Mouse (Mus musculus): ENCODE data around the gene Tiam2. TPM values are rescaled to one million over a fixed set of nuclear protein-coding genes. Genes with fewer than 3 reads are reported as not detected.
A peak's percentile ranks its signal among the peaks of the same experiment; 100 is the strongest.

The Tiam2 gene
- polyA plus RNA-seq, 1 experiment from 2014 or later = 3.2 TPM

DNA sequence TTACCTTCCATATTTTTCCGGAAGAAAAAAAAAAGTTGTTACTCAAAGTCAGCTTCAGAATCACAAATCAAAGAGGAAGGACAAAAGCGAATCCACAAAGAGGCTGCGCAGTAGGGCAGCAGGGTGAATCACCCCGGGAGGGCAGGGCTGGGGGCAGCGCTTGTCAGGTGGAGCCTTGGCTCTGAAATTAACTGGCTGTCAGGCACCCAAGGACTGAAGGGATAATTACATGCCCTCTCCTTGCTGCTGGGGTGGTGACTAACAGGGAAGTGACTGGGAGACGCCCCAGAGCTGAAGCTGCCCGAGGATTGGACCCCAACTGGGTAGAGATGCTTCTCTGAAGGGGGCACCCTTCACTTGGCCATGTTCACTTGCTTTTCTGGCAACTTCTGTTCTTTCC lies 159.5 kb downstream of the Tiam2 start:
- no peak overlapping the region for H3K27ac ChIP-seq (ENCODE audit: low read depth, low read length)
- H3K4me3 ChIP-seq (ENCODE audit: low read depth, low read length) = no peak overlapping the region
- no peak for DNase-seq (ENCODE audit: low spot score)
- no peaks in the 10 kb centered on the region for H3K9me3 ChIP-seq (ENCODE audit: control insufficient read depth, low read length)
- H3K9ac ChIP-seq (ENCODE audit: low read length) = no peak overlapping the region
- no peak for ATAC-seq (ENCODE audit: insufficient read depth, low FRiP score, low TSS enrichment)
- no peaks in the 10 kb centered on the region for H3K27me3 ChIP-seq (ENCODE audit: control insufficient read depth, insufficient read depth, low read length)
- H3K4me1 ChIP-seq (ENCODE audit: control insufficient read depth, insufficient read depth, low read length) = no peaks in the 10 kb centered on the region
- H3K36me3 ChIP-seq (ENCODE audit: control insufficient read depth, insufficient read depth, low read length) = no peaks in the 10 kb centered on the region
- 67% methylated on average over 7 of the region's 7 CpGs for WGBS
- H3K4me2 ChIP-seq (ENCODE audit: low read depth) = no peak overlapping the region

DNA sequence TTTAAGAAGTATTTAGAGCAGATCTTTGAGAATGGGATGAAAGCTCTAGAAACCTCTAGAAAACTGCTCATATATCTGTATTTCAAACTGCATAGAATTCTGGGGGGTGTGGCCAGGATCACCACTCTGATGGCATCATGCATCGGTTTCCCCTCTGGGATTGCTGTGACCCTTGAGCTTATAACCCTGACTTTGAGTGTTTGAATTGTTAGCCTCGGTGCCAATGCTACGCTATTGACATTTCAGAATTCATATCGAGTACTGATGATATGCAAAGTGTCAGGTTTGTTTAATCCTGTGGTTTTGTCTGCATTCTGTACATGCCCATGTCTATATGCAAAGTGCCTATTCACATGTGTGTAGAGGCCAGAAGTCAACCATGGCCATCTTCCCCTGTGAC lies 160.8 kb downstream of the Tiam2 start:
- ATAC-seq (ENCODE audit: insufficient read depth, low FRiP score, low TSS enrichment) (no peak), DNase-seq (ENCODE audit: low spot score) (no peak)
- no peak overlapping the region for H3K9ac ChIP-seq (ENCODE audit: low read length)
- H3K27me3 ChIP-seq (ENCODE audit: control insufficient read depth, insufficient read depth, low read length) = no peaks in the 10 kb centered on the region
- WGBS = 93% methylated on average over 4 of the region's 4 CpGs
- no peak overlapping the region for H3K27ac ChIP-seq (ENCODE audit: low read depth, low read length)
- H3K9me3 ChIP-seq (ENCODE audit: control insufficient read depth, low read length) = no peaks in the 10 kb centered on the region
- no peak overlapping the region for H3K4me3 ChIP-seq (ENCODE audit: low read depth, low read length)
- H3K36me3 ChIP-seq (ENCODE audit: control insufficient read depth, insufficient read depth, low read length) = no peaks in the 10 kb centered on the region
- no peaks in the 10 kb centered on the region for H3K4me1 ChIP-seq (ENCODE audit: control insufficient read depth, insufficient read depth, low read length)
- no peak overlapping the region for H3K4me2 ChIP-seq (ENCODE audit: low read depth)

DNA sequence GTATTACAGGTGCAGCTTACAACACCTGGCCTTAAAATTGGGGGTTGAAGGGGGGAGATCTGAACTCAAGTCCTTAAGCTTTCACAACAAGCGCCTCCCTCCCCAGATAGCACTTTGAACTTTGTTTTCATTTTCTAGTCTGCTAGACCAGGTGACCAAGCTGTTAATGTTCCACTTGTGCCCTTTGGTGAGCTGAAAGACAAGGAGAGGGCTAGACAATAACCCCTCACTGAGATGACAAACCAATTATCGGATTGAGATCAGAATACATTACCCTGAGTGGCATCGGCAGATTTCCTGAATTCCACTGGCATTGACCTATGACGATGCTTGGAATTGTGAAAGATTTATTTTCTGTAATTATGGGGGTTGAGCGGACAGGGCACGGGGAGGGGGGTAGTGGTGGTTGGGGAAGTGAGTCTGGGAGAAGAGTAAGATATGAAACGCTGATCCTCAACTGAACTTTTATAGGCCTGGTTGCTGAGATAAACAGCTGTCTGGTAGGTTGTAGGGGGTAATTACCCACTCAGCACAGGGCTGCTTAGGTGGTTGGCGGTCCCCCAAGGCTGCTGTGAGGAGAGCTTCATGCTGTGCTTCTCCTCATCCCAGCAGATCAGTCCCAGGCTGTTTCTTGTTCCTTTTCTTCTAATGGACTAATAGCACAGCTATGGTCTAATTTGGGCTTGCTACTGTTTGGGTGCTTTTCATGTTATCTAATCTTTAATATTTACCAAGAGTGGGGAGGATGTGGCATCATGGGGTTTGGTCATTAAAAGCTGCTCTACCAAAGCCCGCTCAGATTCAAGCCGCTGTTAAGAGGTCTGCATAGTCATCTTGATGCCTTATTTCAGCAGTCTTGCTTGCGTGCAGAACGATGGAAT lies 161.6 kb downstream of the Tiam2 start:
- DNase-seq (ENCODE audit: low spot score) (no peak), ATAC-seq (ENCODE audit: insufficient read depth, low FRiP score, low TSS enrichment) (no peak)
- Histone ChIP-seq H3K27ac (ENCODE audit: low read depth, low read length) (no peak overlapping the region), H3K4me1 (ENCODE audit: control insufficient read depth, insufficient read depth, low read length) (no peaks in the 10 kb centered on the region), H3K9me3 (ENCODE audit: control insufficient read depth, low read length) (no peaks in the 10 kb centered on the region), H3K27me3 (ENCODE audit: control insufficient read depth, insufficient read depth, low read length) (no peaks in the 10 kb centered on the region), H3K36me3 (ENCODE audit: control insufficient read depth, insufficient read depth, low read length) (no peaks in the 10 kb centered on the region), H3K4me2 (ENCODE audit: low read depth) (no peak overlapping the region), H3K9ac (ENCODE audit: low read length) (no peak overlapping the region), H3K4me3 (ENCODE audit: low read depth, low read length) (no peak overlapping the region)
- 81% methylated on average over 12 of the region's 12 CpGs for WGBS

DNA sequence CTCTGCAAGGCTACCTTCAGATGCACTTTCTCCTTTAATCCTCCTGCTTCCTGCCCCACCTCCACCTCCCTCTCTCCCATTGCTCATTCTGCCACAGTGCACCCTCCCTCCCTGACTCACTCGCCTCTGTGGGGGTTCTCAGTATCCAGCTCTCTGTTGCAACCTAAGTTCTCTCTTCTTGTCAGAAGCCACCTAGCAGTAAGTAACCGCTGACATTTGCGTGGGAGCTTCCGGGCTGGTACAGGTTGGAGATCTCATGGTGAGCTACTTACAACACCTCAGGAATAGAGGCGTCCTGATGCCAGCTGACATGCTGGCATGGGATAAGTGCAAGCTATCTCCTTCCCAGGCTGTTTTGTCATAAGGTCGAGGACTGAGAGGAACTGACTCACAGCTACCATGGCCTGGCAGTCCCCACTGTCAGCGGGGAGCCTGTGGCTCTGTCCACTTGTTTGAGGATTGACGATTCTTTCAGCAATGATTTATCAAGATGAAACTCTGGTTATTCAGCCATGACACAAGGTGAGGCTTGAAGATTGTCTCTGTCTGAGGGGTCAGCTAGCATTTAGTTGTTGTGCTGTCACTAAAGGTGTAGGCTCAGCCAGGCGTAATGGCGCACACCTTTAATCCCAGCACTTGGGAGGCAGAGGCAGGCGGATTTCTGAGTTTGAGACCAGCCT lies 164.0 kb downstream of the Tiam2 start:
- Histone ChIP-seq H3K36me3 (ENCODE audit: control insufficient read depth, insufficient read depth, low read length) (no peaks in the 10 kb centered on the region), H3K27ac (ENCODE audit: low read depth, low read length) (no peak overlapping the region), H3K4me3 (ENCODE audit: low read depth, low read length) (no peak overlapping the region), H3K9ac (ENCODE audit: low read length) (no peak overlapping the region), H3K9me3 (ENCODE audit: control insufficient read depth, low read length) (no peaks in the 10 kb centered on the region), H3K4me2 (ENCODE audit: low read depth) (no peak overlapping the region), H3K4me1 (ENCODE audit: control insufficient read depth, insufficient read depth, low read length) (no peaks in the 10 kb centered on the region), H3K27me3 (ENCODE audit: control insufficient read depth, insufficient read depth, low read length) (no peaks in the 10 kb centered on the region)
- 83% methylated on average over 11 of the region's 11 CpGs for WGBS
- DNase-seq (ENCODE audit: low spot score) = no peak
- no peak for ATAC-seq (ENCODE audit: insufficient read depth, low FRiP score, low TSS enrichment)

DNA sequence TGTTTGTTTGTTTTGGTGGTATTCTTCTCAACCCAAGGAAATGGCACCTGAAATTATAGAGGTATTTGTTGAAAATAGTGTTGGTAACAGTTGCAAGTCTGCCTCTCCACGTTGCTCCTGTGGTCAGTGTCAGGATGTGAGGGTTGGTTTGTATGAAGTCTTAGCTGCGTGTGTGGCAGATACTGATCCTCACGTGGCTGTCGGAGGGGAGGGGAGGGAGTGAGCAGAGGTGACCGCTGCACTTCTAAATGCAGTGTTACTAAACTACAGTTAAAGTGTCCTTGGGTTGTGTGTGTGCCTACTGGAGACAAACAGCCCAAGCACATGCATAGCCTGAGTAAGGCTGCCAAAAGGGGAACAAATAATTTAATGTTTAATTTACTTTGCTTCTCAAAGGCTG lies 164.7 kb downstream of the Tiam2 start:
- Histone ChIP-seq H3K36me3 (ENCODE audit: control insufficient read depth, insufficient read depth, low read length) (no peaks in the 10 kb centered on the region), H3K27me3 (ENCODE audit: control insufficient read depth, insufficient read depth, low read length) (no peaks in the 10 kb centered on the region), H3K27ac (ENCODE audit: low read depth, low read length) (no peak overlapping the region), H3K4me2 (ENCODE audit: low read depth) (no peak overlapping the region), H3K4me3 (ENCODE audit: low read depth, low read length) (no peak overlapping the region), H3K9me3 (ENCODE audit: control insufficient read depth, low read length) (no peaks in the 10 kb centered on the region), H3K9ac (ENCODE audit: low read length) (no peak overlapping the region), H3K4me1 (ENCODE audit: control insufficient read depth, insufficient read depth, low read length) (no peaks in the 10 kb centered on the region)
- DNase-seq (ENCODE audit: low spot score) = no peak
- 75% methylated on average over 5 of the region's 5 CpGs for WGBS
- no peak for ATAC-seq (ENCODE audit: insufficient read depth, low FRiP score, low TSS enrichment)

DNA sequence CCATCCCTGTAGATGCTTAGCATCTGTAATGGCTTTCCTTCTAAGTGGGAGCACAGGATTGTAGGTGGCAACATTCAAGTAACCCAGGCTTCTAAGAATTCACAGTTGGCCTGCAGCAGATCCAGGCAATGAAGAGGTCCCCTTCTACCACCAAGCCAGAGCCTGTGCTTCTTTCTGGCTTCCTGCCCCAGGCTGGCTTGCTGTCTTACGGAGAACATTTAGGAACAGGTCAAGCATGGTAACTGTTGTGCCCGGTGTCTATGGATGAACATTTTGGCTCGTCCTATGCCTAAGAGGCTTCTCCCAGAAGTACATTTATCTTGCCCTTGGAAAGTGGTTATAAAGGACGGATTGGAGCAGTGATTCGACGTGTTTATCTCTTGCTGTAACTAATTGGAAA lies 165.3 kb downstream of the Tiam2 start:
- no peaks in the 10 kb centered on the region for H3K4me1 ChIP-seq (ENCODE audit: control insufficient read depth, insufficient read depth, low read length)
- ATAC-seq (ENCODE audit: insufficient read depth, low FRiP score, low TSS enrichment) (no peak), DNase-seq (ENCODE audit: low spot score) (no peak)
- no peak overlapping the region for H3K4me2 ChIP-seq (ENCODE audit: low read depth)
- no peaks in the 10 kb centered on the region for H3K27me3 ChIP-seq (ENCODE audit: control insufficient read depth, insufficient read depth, low read length)
- WGBS = 90% methylated on average over 6 of the region's 6 CpGs
- H3K36me3 ChIP-seq (ENCODE audit: control insufficient read depth, insufficient read depth, low read length) = no peaks in the 10 kb centered on the region
- H3K4me3 ChIP-seq (ENCODE audit: low read depth, low read length) = no peak overlapping the region
- no peak overlapping the region for H3K27ac ChIP-seq (ENCODE audit: low read depth, low read length)
- no peaks in the 10 kb centered on the region for H3K9me3 ChIP-seq (ENCODE audit: control insufficient read depth, low read length)
- no peak overlapping the region for H3K9ac ChIP-seq (ENCODE audit: low read length)

DNA sequence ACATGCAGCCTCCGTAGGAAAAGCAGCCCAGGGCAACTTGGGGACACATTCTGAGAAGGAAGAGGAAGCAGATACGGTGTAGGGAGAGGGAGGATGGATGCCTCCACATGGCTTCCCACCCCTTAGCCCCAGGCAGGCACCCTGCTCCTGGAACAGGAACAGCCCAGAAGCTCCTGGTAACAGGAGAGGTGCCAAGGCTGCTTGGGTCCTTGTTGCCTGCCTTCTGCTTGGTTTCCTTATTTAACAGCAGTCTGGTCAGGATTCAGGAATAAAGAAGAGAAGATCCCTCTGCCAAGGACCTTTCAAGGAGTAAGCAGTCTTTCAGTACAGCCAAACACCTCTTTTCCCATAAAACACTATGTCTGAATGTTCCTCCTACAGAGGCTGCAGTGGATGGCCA lies 169.2 kb downstream of the Tiam2 start:
- Histone ChIP-seq H3K36me3 (ENCODE audit: control insufficient read depth, insufficient read depth, low read length) (no peaks in the 10 kb centered on the region), H3K27me3 (ENCODE audit: control insufficient read depth, insufficient read depth, low read length) (no peaks in the 10 kb centered on the region), H3K4me3 (ENCODE audit: low read depth, low read length) (no peak overlapping the region), H3K9me3 (ENCODE audit: control insufficient read depth, low read length) (no peaks in the 10 kb centered on the region), H3K9ac (ENCODE audit: low read length) (no peak overlapping the region), H3K27ac (ENCODE audit: low read depth, low read length) (no peak overlapping the region), H3K4me1 (ENCODE audit: control insufficient read depth, insufficient read depth, low read length) (no peaks in the 10 kb centered on the region), H3K4me2 (ENCODE audit: low read depth) (no peak overlapping the region)
- 76% methylated on average over 2 of the region's 2 CpGs for WGBS
- ATAC-seq (ENCODE audit: insufficient read depth, low FRiP score, low TSS enrichment) (no peak), DNase-seq (ENCODE audit: low spot score) (no peak)

DNA sequence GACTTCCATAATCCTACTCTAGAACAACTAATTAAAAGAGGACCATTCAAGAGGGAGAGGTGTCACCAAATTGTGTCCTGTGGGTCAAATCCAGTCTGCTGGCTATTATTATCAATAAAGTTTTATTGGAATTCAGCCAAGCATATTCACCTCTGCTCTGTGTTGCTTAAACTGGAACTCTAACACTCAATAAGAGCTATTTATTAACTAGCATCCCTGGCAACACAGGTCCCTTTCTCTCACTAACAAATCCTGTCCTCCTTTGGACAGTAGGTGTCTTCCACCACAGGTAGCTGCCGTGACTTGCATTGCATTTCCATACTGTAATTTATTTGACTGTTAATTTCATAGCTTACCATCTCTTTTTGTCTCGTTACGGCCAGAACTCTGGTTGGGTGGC lies 169.7 kb downstream of the Tiam2 start:
- ATAC-seq (ENCODE audit: insufficient read depth, low FRiP score, low TSS enrichment) (no peak), DNase-seq (ENCODE audit: low spot score) (no peak)
- H3K27ac ChIP-seq (ENCODE audit: low read depth, low read length) = no peak overlapping the region
- H3K4me1 ChIP-seq (ENCODE audit: control insufficient read depth, insufficient read depth, low read length) = no peaks in the 10 kb centered on the region
- 83% methylated on average over 3 of the region's 3 CpGs for WGBS
- H3K4me2 ChIP-seq (ENCODE audit: low read depth) = no peak overlapping the region
- H3K27me3 ChIP-seq (ENCODE audit: control insufficient read depth, insufficient read depth, low read length) = no peaks in the 10 kb centered on the region
- no peak overlapping the region for H3K4me3 ChIP-seq (ENCODE audit: low read depth, low read length)
- no peaks in the 10 kb centered on the region for H3K36me3 ChIP-seq (ENCODE audit: control insufficient read depth, insufficient read depth, low read length)
- no peaks in the 10 kb centered on the region for H3K9me3 ChIP-seq (ENCODE audit: control insufficient read depth, low read length)
- no peak overlapping the region for H3K9ac ChIP-seq (ENCODE audit: low read length)

DNA sequence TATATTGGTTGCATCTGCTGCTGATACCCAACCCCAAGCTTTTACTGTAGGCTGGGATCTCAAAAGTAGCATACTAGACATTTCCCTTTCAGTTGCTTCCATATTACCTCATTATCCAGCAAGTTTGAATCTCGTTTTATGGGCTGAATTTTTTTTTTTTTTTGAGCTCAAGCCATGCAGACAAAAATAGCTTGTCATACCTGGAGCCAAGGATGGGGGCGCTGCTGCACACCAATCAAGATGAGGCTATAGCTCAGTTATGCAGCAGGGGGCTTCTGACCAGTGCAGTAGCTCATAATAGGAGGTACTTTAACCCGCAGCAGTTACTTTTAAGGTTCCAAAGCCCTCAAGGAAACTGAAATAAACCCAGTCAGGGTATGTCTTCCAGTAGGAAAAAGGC lies 171.7 kb downstream of the Tiam2 start:
- 37% methylated on average over 3 of the region's 3 CpGs for WGBS
- H3K9me3 ChIP-seq (ENCODE audit: control insufficient read depth, low read length) = no peaks in the 10 kb centered on the region
- no peaks in the 10 kb centered on the region for H3K27me3 ChIP-seq (ENCODE audit: control insufficient read depth, insufficient read depth, low read length)

More for the DNA sequence above, 171.7 kb downstream of the Tiam2 start:
- Histone ChIP-seq H3K4me3 (ENCODE audit: low read depth, low read length) (no peak overlapping the region), H3K4me1 (ENCODE audit: control insufficient read depth, insufficient read depth, low read length) (no peaks in the 10 kb centered on the region), H3K36me3 (ENCODE audit: control insufficient read depth, insufficient read depth, low read length) (no peaks in the 10 kb centered on the region), H3K4me2 (ENCODE audit: low read depth) (no peak overlapping the region), H3K27ac (ENCODE audit: low read depth, low read length) (no peak overlapping the region), H3K9ac (ENCODE audit: low read length) (no peak overlapping the region)
- no peak for ATAC-seq (ENCODE audit: insufficient read depth, low FRiP score, low TSS enrichment)
- DNase-seq (ENCODE audit: low spot score) = peak; percentile 54

All from neural tube, embryonic 11.5 days (tissue).